Mouse (Mus musculus): ENCODE measurements around the gene 3110040M04Rik. TPM values are rescaled to one million over a fixed set of nuclear protein-coding genes. Genes with fewer than 3 reads are reported as not detected.

The 3110040M04Rik gene
- polyA plus RNA-seq, 1 experiment = not detected

GRCm38 (mm10) chr1:151222561-151223267 is 18.8 kb downstream of the 3110040M04Rik start:
- Histone ChIP-seq H3K36me3 (replicated peaks; ENCODE audit: low read length) (no peaks in the 10 kb centered on the region), H3K27me3 (replicated peaks) (no peaks in the 10 kb centered on the region), H3K4me1 (0 out of 2 replicates have a peak, but pooled peaks cover 7% of the 10 kb centered on the region), H3K4me3 (replicated peaks) (no peak overlapping the region), H3K9me3 (no peaks in the 10 kb centered on the region)
- no peak for TF ChIP-seq FLI1 (IDR thresholded peaks at IDR 0.05; ENCODE audit: low read length)
- no peak for TF ChIP-seq GATA1 (IDR thresholded peaks at IDR 0.05; ENCODE audit: borderline replicate concordance, low read length)

DNA sequence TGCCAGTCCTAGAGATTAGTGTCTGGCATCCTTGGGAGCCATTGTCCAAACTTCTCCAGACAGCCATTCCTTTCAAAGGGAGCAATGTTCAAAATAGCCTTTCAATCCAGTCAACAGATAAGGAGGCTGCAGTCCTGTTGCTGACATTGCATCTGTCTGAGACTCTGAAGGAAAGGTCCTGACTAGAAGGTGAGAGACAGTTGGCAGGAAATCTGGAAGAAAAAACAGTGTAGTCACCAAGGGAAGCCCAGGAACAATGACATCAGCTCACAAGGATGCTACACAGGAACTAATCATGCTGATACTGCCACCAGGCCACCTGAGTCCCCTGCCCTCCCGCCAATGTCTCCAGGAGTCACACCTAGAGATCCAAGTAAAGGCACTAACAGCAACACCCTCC is 19.5 kb downstream of the 3110040M04Rik start:
- H3K36me3 ChIP-seq (replicated peaks; ENCODE audit: low read length) = no peaks in the 10 kb centered on the region

GRCm38 (mm10) chr1:151224536-151224935 is 20.6 kb downstream of the 3110040M04Rik start:
- Histone ChIP-seq H3K4me3 (replicated peaks) (no peak overlapping the region), H3K9me3 (no peaks in the 10 kb centered on the region), H3K4me1 (0 out of 2 replicates have a peak, but pooled peaks cover 5% of the 10 kb centered on the region), H3K27me3 (replicated peaks) (no peaks in the 10 kb centered on the region), H3K36me3 (replicated peaks; ENCODE audit: low read length) (no peaks in the 10 kb centered on the region)
- no peak for TF ChIP-seq GATA1 (IDR thresholded peaks at IDR 0.05; ENCODE audit: borderline replicate concordance, low read length)
- no peak for TF ChIP-seq FLI1 (IDR thresholded peaks at IDR 0.05; ENCODE audit: low read length)

More for the DNA sequence above, 19.5 kb downstream of the 3110040M04Rik start:
- no peak for TF ChIP-seq GATA1 (IDR thresholded peaks at IDR 0.05; ENCODE audit: borderline replicate concordance, low read length)
- TF ChIP-seq FLI1 (IDR thresholded peaks at IDR 0.05; ENCODE audit: low read length) = no peak
- Histone ChIP-seq H3K4me1 (0 out of 2 replicates have a peak, but pooled peaks cover 5% of the 10 kb centered on the region), H3K27me3 (replicated peaks) (no peaks in the 10 kb centered on the region), H3K9me3 (no peaks in the 10 kb centered on the region), H3K4me3 (replicated peaks) (no peak overlapping the region)

- Histone ChIP-seq H3K27me3 (replicated peaks) (no peaks in the 10 kb centered on the region), H3K36me3 (replicated peaks; ENCODE audit: low read length) (no peaks in the 10 kb centered on the region), H3K9me3 (no peaks in the 10 kb centered on the region), H3K4me3 (replicated peaks) (no peak overlapping the region), H3K4me1 (0 out of 2 replicates have a peak, but pooled peaks cover 5% of the 10 kb centered on the region)
- TF ChIP-seq FLI1 (IDR thresholded peaks at IDR 0.05; ENCODE audit: low read length) = no peak
- no peak for TF ChIP-seq GATA1 (IDR thresholded peaks at IDR 0.05; ENCODE audit: borderline replicate concordance, low read length)
These were observed 23.6 kb downstream of the 3110040M04Rik start for GRCm38 (mm10) chr1:151227506-151227905.

DNA sequence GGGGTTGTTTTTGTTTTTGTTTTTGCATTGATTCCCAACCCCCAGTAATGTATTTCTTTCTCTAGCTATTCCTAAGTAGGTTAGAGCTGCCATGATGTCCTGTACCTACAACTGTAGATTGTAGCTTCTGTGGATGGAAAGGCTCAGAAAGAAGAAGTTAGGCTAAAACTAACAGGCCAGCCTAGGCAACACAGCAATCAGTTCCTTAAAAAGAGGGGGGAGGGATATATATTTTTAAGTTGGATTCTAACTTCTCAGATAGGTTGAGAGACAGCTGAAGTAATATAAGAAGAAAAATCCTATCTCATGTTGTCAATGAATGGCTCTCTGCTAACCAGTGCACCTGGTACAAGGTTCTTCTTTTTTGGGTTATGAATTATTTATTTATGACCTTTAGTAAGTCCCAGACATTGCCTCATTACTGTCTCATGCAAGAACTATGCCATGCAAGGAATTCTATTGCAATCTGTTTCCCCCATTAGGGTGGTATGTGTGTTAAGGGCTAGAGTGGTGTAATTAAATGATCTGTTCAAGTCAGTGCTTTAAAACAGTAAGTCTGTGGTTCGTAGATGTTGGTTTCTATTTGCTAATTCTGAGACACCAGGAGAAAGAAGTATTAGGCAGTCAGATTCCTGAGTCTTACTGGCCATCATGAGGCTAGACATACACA is 24.5 kb downstream of the 3110040M04Rik start:
- TF ChIP-seq FLI1 (IDR thresholded peaks at IDR 0.05; ENCODE audit: low read length) = no peak
- no peak for TF ChIP-seq GATA1 (IDR thresholded peaks at IDR 0.05; ENCODE audit: borderline replicate concordance, low read length)
- Histone ChIP-seq H3K27me3 (replicated peaks) (no peaks in the 10 kb centered on the region), H3K36me3 (replicated peaks; ENCODE audit: low read length) (no peaks in the 10 kb centered on the region), H3K4me1 (0 out of 2 replicates have a peak, but pooled peaks cover 5% of the 10 kb centered on the region), H3K4me3 (replicated peaks) (no peak overlapping the region), H3K9me3 (no peaks in the 10 kb centered on the region)

DNA sequence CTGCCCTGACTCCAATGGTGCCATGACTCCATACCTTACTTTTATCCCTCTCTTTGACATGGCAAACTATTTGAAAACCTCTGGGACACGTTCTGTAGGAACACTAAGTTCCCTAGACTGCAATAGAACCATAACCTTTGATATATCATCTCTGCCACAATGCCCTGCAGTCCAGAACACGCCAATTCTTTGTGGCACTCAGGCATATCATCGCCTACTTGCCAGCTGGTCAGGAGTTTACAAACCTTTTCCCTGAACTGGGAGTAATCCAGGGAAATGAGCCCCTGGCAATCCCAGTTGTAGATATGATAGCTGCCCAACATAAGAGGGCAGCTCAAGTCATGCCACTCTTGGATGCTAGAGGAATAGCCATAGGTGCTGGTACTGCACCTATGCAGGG is 28.4 kb downstream of the 3110040M04Rik start:
- H3K4me1 ChIP-seq = peaks cover 7% of the 10 kb centered on the region; the same call in 1 of the 2 replicates
- no peaks in the 10 kb centered on the region for H3K36me3 ChIP-seq (replicated peaks; ENCODE audit: low read length)
- no peak overlapping the region for H3K4me3 ChIP-seq (replicated peaks)
- no peak for TF ChIP-seq FLI1 (IDR thresholded peaks at IDR 0.05; ENCODE audit: low read length)
- TF ChIP-seq GATA1 (IDR thresholded peaks at IDR 0.05; ENCODE audit: borderline replicate concordance, low read length) = no peak
- H3K9me3 ChIP-seq = no peaks in the 10 kb centered on the region
- no peaks in the 10 kb centered on the region for H3K27me3 ChIP-seq (replicated peaks)

- Histone ChIP-seq H3K9me3 (no peaks in the 10 kb centered on the region), H3K27me3 (replicated peaks) (no peaks in the 10 kb centered on the region), H3K4me3 (replicated peaks) (no peak overlapping the region), H3K36me3 (replicated peaks; ENCODE audit: low read length) (no peaks in the 10 kb centered on the region), H3K4me1 (peaks cover 4% of the 10 kb centered on the region; the same call in 1 of the 2 replicates)
- TF ChIP-seq GATA1 (IDR thresholded peaks at IDR 0.05; ENCODE audit: borderline replicate concordance, low read length) (no peak), FLI1 (IDR thresholded peaks at IDR 0.05; ENCODE audit: low read length) (no peak)
These were observed 29.8 kb downstream of the 3110040M04Rik start for GRCm38 (mm10) chr1:151233756-151234155.

- no peak for TF ChIP-seq FLI1 (IDR thresholded peaks at IDR 0.05; ENCODE audit: low read length)
- no peak for TF ChIP-seq GATA1 (IDR thresholded peaks at IDR 0.05; ENCODE audit: borderline replicate concordance, low read length)
- Histone ChIP-seq H3K9me3 (no peaks in the 10 kb centered on the region), H3K4me3 (replicated peaks) (no peak overlapping the region), H3K27me3 (replicated peaks) (no peaks in the 10 kb centered on the region), H3K4me1 (peaks cover 4% of the 10 kb centered on the region; the same call in 1 of the 2 replicates), H3K36me3 (replicated peaks; ENCODE audit: low read length) (no peaks in the 10 kb centered on the region)
These were observed 31.7 kb downstream of the 3110040M04Rik start for GRCm38 (mm10) chr1:151235574-151235973.

DNA sequence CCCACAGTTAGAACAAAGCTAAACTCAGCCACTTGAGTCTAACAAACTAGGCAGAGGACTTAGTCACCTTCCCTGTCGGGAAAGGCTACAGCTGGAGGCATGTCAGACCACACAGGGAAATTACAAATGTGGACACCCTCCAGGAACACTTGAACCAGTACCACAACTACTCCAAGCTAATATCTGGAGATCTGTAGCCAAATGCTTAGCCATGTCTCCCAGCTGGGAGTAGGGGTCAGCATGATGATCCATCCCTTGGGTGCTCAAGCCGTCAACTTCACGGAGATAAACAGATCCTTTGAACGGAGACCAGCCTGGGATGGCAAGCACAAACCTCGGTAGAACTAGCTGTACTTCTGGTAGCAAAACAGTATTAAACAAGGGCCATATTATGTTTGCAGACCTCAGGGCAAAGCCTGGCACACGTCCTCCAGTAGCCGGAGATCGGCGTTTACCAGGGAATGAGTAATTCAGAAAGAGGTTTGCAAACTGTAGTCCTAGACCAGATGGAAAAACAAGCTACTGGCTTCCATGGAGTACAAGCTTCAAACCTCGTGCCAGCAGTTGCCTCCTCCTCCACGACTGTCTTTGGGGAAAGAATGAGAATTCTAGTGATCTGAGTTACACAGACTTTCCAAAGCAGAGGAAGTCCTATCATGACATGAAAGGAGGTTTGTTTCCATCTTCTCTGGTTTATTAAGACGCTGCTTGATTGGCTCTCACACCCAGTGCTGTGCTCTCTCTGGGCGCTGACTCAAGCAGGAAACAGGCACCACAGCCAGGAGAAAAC is 32.4 kb downstream of the 3110040M04Rik start:
- H3K36me3 ChIP-seq (replicated peaks; ENCODE audit: low read length) = no peaks in the 10 kb centered on the region
- no peak overlapping the region for H3K4me3 ChIP-seq (replicated peaks)
- H3K9me3 ChIP-seq = no peaks in the 10 kb centered on the region
- no peak for TF ChIP-seq FLI1 (IDR thresholded peaks at IDR 0.05; ENCODE audit: low read length)
- TF ChIP-seq GATA1 (IDR thresholded peaks at IDR 0.05; ENCODE audit: borderline replicate concordance, low read length) = no peak
- peaks cover 4% of the 10 kb centered on the region; the same call in 1 of the 2 replicates for H3K4me1 ChIP-seq
- no peaks in the 10 kb centered on the region for H3K27me3 ChIP-seq (replicated peaks)
